Mouse (Mus musculus) megakaryocyte, embryonic 14.5 days (primary cell): Measurements from ENCODE around the gene Sat2. TPM values are rescaled to one million over a fixed set of nuclear protein-coding genes. Genes with fewer than 3 reads are reported as not detected.

Experiments used
- H3K27me3 ChIP-seq: replicated peaks from 2 replicates; pipeline ENCODE3; 2012; ENCODE audit warnings: inconsistent platforms
- H3K36me3 ChIP-seq: replicated peaks from 2 replicates; pipeline ENCODE3; 2012; ENCODE audit warnings: low read length, inconsistent platforms, mixed read lengths
- H3K4me1 ChIP-seq: 2 replicates; pipeline ENCODE4 v1.6.1; 2012; ENCODE audit warnings: inconsistent platforms
- H3K4me3 ChIP-seq: replicated peaks from 2 replicates; pipeline ENCODE3; 2012; ENCODE audit warnings: moderate library complexity, mild to moderate bottlenecking, inconsistent platforms
- H3K9me3 ChIP-seq: 2 replicates; pipeline ENCODE4 v1.6.1; 2012; ENCODE audit warnings: inconsistent platforms
- FLI1 ChIP-seq: IDR thresholded peaks from 2 replicates; pipeline ENCODE4 v1.6.1; 2012; ENCODE audit warnings: low read length, inconsistent platforms, mixed read lengths
- GATA1 ChIP-seq: IDR thresholded peaks from 3 replicates; pipeline ENCODE4 v1.6.1; 2012; ENCODE audit warnings: mixed read lengths, low read length, inconsistent platforms, borderline replicate concordance
- polyA plus RNA-seq: library from polyadenylated mRNA; stranded (reverse); fragments of >175 nt; gene quantifications from 2 replicates; pipeline ENCODE4 v1.2.3, GENCODE M21; 2012; ENCODE audit warnings: low replicate concordance; ENCODE audit not compliant: insufficient read depth

Sat2 gene
- polyA plus RNA-seq, 1 experiment: not detected

DNA sequence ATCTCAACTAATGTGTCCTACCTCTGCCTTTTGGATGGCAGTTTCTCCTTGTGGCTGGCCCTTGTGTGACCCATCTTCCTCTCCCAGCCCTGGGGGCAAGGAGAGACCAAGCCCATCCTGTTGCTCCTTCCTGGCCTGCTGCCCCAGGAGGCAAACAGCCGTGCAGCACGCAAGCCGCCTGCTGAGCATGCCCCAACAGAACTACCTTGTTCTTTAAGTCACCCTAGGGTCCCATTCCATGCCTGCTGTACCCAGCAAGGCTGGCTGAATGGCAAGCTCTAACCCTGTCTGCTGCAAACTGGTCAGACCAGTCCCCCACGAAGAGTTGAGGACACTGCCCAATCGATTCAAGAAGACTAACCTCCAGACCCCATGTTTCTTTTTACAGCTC is 34.2 kb downstream of the Sat2 start:
- peaks cover 60% of the 10 kb centered on the region for H3K4me1 ChIP-seq
- H3K36me3 ChIP-seq: peaks cover 87% of the 10 kb centered on the region
- no peak overlapping the region for H3K4me3 ChIP-seq

GRCm38 (mm10) chr11:69656617-69657461 is 35.0 kb downstream of the Sat2 start:
- Histone ChIP-seq H3K27me3 (no peaks in the 10 kb centered on the region), H3K36me3 (peaks cover 79% of the 10 kb centered on the region), H3K4me3 (no peak overlapping the region), H3K4me1 (peaks cover 68% of the 10 kb centered on the region), H3K9me3 (no peaks in the 10 kb centered on the region)
- TF ChIP-seq GATA1 (no peak), FLI1 (no peak)

More for the DNA sequence above, 34.2 kb downstream of the Sat2 start:
- no peaks in the 10 kb centered on the region for H3K27me3 ChIP-seq
- H3K9me3 ChIP-seq: no peaks in the 10 kb centered on the region
- no peak for TF ChIP-seq FLI1
- TF ChIP-seq GATA1: no peak

DNA sequence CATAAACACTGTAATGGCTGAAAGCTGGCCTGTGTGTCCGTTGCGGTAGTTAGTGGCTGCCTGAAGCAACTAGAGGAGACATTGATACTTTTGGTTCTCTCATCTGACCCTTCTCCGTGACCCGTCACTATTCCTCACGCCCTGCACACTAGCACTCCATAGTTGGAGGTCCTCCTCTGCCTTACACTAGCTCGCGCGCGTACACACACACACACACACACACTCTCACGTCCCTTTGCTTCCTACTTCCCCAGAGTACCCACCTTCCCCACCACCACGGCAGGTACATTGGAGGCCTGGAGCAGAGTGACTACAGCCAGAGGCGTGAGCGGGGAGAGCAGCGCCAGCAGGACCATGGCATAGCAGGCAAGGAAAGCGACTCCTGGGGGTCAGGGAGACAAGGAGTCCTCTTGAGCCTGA is 35.6 kb downstream of the Sat2 start:
- H3K36me3 ChIP-seq: peaks cover 72% of the 10 kb centered on the region

DNA sequence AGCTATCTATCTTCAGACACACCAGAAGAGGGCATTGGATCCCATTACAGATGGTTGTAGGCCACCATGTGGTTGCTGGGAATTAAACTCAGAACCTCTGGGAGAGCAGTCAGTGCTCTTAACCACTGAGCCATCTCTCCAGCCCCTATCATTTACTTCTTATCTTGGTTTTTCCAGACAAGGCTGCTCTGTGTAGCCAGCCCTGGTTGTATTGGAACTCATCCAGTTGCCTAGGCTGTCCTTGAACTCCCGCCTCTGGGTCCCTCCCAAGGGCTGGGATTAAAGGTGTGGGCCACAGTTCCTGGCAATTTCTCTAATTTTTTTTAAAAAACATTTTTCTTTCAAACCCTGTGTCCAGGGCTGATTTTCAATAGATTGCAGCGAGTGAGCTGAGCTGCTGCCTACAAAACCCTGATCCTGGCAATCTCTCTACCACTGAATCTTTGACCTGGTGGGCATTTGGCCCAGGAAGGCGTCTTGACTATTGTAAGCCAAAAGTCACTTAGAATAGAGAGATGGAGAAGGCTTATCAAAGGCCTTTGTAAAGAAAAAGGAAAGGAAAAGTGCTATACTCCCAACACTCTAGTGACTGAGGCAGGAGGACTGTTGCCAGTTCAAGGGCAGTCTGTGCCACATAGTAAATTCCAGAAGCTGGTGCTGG is 39.5 kb downstream of the Sat2 start:
- peaks cover 64% of the 10 kb centered on the region for H3K36me3 ChIP-seq
- H3K4me1 ChIP-seq: peaks cover 87% of the 10 kb centered on the region
- H3K9me3 ChIP-seq: no peaks in the 10 kb centered on the region
- peak overlapping the region; percentile 94 for H3K4me3 ChIP-seq
- H3K27me3 ChIP-seq: no peaks in the 10 kb centered on the region
- TF ChIP-seq GATA1: no peak
- TF ChIP-seq FLI1: no peak

More for the DNA sequence above, 35.6 kb downstream of the Sat2 start:
- H3K27me3 ChIP-seq: no peaks in the 10 kb centered on the region
- peak overlapping the region; percentile 10 for H3K4me3 ChIP-seq
- TF ChIP-seq GATA1: no peak
- TF ChIP-seq FLI1: no peak
- no peaks in the 10 kb centered on the region for H3K9me3 ChIP-seq
- peaks cover 63% of the 10 kb centered on the region for H3K4me1 ChIP-seq

DNA sequence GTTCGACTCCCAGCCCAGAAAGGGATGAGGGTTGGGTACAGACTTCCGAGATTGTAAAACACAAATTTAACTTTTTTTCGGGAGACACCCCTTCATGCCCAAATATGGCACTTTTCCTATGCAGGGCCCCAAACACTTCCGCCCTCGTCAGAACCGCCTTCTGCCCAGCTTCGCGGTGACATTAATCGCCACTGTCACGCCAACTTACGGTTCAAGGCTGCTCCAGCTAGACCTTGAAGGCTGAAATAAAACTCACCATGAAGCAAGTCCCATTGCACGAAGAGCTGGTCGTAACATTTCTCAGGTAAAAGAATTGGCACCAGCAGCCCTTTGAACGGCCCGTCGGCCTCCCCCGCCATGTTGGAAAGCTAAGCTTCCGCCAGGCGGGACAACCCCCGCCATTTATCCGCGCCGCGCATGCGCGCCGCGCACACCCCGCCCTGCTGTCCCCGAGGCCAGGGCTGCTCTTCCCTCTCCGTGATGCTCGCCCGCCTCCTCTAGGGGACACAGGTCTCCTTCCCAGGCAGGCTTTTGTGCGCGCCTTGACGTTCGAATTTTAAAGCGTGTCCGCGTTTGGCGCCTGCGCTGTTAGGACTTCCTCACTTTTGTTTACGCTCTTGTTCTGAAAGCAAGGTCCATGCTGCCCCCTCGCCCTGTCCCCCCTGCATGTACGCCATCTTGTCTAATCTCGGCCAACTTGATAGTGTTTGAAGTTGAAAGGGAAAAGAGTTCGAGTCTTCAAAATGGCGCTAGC is 40.6 kb downstream of the Sat2 start, which contains the start of gene Mpdu1:
Gene Mpdu1 (minus strand): TSS at position 430 of the 754 bp plus-strand sequence.
- Histone ChIP-seq H3K36me3 (peaks cover 59% of the 10 kb centered on the region), H3K27me3 (no peaks in the 10 kb centered on the region), H3K9me3 (no peaks in the 10 kb centered on the region), H3K4me1 (peaks cover 80% of the 10 kb centered on the region), H3K4me3 (peak within 1 kb of the TSS; percentile 94)
- TF ChIP-seq GATA1 (no peak), FLI1 (0 out of 2 replicates have a peak, but pooled peaks have one; percentile 15)

DNA sequence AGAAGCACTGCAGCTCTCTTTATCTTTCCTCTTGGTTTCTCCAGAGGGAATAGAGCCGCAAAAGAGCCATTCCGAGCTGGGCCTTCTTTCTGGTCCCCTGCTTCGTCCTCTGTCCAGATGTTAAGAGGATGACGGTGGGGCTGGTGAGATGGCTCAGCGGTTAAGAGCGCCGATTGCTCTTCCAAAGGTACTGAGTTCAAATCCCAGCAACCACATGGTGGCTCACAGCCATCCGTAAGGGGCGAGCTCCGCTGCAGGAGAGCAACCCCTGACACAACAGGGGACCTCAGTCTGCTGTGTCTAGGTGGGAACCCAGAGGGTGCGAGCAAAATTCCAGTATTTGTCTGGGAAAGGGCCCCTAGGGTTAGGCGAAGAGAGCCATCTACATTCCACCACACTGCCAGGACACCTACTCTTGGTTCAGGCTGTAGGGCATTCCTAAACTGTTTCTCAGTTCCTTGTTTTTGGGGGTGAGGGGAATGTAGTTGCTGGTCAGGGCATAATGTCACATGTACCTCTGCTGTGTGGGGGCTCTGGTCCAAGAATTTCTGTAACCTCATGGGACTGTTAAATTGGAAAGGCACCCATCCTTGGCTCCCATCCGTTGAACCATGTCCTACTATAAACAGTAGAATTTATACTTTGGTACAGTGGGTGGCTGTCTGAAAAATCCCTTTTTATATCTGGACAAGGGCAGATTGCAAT is 41.3 kb downstream of the Sat2 start:
- H3K27me3 ChIP-seq: no peaks in the 10 kb centered on the region
- H3K4me3 ChIP-seq: peak overlapping the region; percentile 94
- H3K4me1 ChIP-seq: peaks cover 80% of the 10 kb centered on the region
- H3K36me3 ChIP-seq: peaks cover 59% of the 10 kb centered on the region
- TF ChIP-seq FLI1 (no peak), GATA1 (no peak)
- H3K9me3 ChIP-seq: no peaks in the 10 kb centered on the region

DNA sequence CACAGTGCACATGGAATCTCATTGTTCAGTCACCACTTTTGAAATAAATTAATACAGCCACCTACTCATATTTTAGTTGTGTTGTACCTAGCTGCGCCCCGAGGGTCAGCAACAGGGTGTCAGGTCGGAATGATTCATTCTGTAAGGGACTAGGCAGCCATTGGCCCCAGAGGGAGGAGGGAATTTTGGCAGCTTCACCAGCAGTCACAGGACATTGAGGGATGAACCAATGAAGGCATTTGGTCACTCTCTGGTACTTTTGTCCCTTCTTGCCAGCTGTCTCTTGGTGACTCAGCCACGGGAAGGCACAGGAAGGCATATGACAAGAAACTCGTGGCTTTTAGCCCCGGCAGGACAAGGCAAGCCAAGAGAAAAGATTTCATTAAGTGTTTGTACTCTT is 42.0 kb downstream of the Sat2 start:
- Histone ChIP-seq H3K9me3 (no peaks in the 10 kb centered on the region), H3K36me3 (peaks cover 59% of the 10 kb centered on the region), H3K27me3 (no peaks in the 10 kb centered on the region), H3K4me1 (peaks cover 80% of the 10 kb centered on the region), H3K4me3 (peak overlapping the region; percentile 94)
- TF ChIP-seq GATA1 (no peak), FLI1 (no peak)

DNA sequence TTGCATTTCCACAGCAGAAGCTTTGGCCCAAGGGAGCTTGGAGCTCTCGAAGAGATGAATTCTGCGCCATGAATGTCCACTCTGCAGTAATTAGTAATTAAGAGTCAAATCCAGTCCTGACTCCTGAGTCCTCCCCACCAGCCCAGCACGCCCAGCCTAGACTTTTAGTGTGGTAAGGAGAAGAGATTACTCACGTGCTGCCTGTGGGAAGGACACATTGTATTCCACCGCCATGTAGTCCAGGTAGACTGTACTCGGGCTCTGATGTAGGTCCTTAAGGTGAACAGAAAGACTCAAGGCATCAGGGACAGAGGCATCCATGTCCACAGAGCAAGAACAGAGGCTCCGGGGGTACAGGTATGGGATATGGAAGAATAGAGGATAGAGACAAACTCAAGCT is 43.0 kb downstream of the Sat2 start:
- Histone ChIP-seq H3K9me3 (no peaks in the 10 kb centered on the region), H3K4me1 (peaks cover 83% of the 10 kb centered on the region), H3K4me3 (peak overlapping the region; percentile 94), H3K27me3 (no peaks in the 10 kb centered on the region), H3K36me3 (peaks cover 64% of the 10 kb centered on the region)
- TF ChIP-seq FLI1 (no peak), GATA1 (no peak)

- H3K9me3 ChIP-seq: no peaks in the 10 kb centered on the region
- peaks cover 84% of the 10 kb centered on the region for H3K4me1 ChIP-seq
- TF ChIP-seq GATA1 (no peak), FLI1 (no peak)
- H3K27me3 ChIP-seq: no peaks in the 10 kb centered on the region
- H3K4me3 ChIP-seq: peak overlapping the region; percentile 94
- H3K36me3 ChIP-seq: peaks cover 66% of the 10 kb centered on the region
Observed at GRCm38 (mm10) chr11:69665457-69665960, 43.7 kb downstream of the Sat2 start.
